Mouse (Mus musculus): ENCODE measurements around the gene Megf11. TPM values are rescaled to one million over a fixed set of nuclear protein-coding genes. Genes with fewer than 3 reads are reported as not detected.
"Not testable (repeated sequence)": the region's sequence is repeated elsewhere in the genome, so short reads cannot be mapped to it uniquely, and the experiment has no call there.

Megf11 gene
- total RNA-seq, 2 experiments from 2014 or later, result 0.31 to 0.35 TPM

- no peak for DNase-seq
- intact Hi-C loops (cut with DNase I), result no loop called here
Measured at GRCm38 (mm10) chr9:64461568-64462308, 76.3 kb downstream of the Megf11 start.

- no peak for DNase-seq
- intact Hi-C loops (cut with DNase I), result no loop called here
Measured at GRCm38 (mm10) chr9:64462870-64463269, 77.4 kb downstream of the Megf11 start.

GRCm38 (mm10) chr9:64466090-64466489 lies 80.7 kb downstream of the Megf11 start:
- intact Hi-C loops (cut with DNase I), result no loop called here
- no peak for DNase-seq

- intact Hi-C loops (cut with DNase I), result no loop called here
- no peak for DNase-seq
Measured at GRCm38 (mm10) chr9:64466564-64466963, 81.1 kb downstream of the Megf11 start.

- DNase-seq, result no peak
- intact Hi-C loops (cut with DNase I), result no loop called here
Measured at GRCm38 (mm10) chr9:64470806-64471205, 85.4 kb downstream of the Megf11 start.

- DNase-seq, result no peak
- intact Hi-C loops (cut with DNase I), result no loop called here
Measured at GRCm38 (mm10) chr9:64471336-64471735, 85.9 kb downstream of the Megf11 start.

- intact Hi-C loops (cut with DNase I), result no loop called here
- DNase-seq, result no peak
Measured at GRCm38 (mm10) chr9:64472165-64472564, 86.7 kb downstream of the Megf11 start.

GRCm38 (mm10) chr9:64472743-64473142 lies 87.3 kb downstream of the Megf11 start:
- intact Hi-C loops (cut with DNase I), result no loop called here
- no peak for DNase-seq

- intact Hi-C loops (cut with DNase I), result no loop called here
Measured at GRCm38 (mm10) chr9:64473170-64473569, 87.7 kb downstream of the Megf11 start.

GRCm38 (mm10) chr9:64473695-64474094 lies 88.3 kb downstream of the Megf11 start:
- no peak for DNase-seq
- intact Hi-C loops (cut with DNase I), result no loop called here

More at GRCm38 (mm10) chr9:64473170-64473569, 87.7 kb downstream of the Megf11 start:
- no peak for DNase-seq

- DNase-seq, result no peak
- intact Hi-C loops (cut with DNase I), result no loop called here
Measured at GRCm38 (mm10) chr9:64474142-64474541, 88.7 kb downstream of the Megf11 start.

GRCm38 (mm10) chr9:64475942-64476341 lies 90.5 kb downstream of the Megf11 start:
- DNase-seq, result no peak
- intact Hi-C loops (cut with DNase I), result no loop called here

GRCm38 (mm10) chr9:64477397-64477796 lies 92.0 kb downstream of the Megf11 start:
- intact Hi-C loops (cut with DNase I), result not testable (repeated sequence)

GRCm38 (mm10) chr9:64482126-64482525 lies 96.7 kb downstream of the Megf11 start:
- no peak for DNase-seq
- intact Hi-C loops (cut with DNase I), result no loop called here

More at GRCm38 (mm10) chr9:64477397-64477796, 92.0 kb downstream of the Megf11 start:
- not testable (repeated sequence) for DNase-seq

- no peak for DNase-seq
- intact Hi-C loops (cut with DNase I), result no loop called here
Measured at GRCm38 (mm10) chr9:64487377-64487776, 102.0 kb downstream of the Megf11 start.

GRCm38 (mm10) chr9:64494647-64495046 lies 109.2 kb downstream of the Megf11 start:
- intact Hi-C loops (cut with DNase I), result no loop called here
- no peak for DNase-seq

- no peak for DNase-seq
Measured at GRCm38 (mm10) chr9:64498929-64499328, 113.5 kb downstream of the Megf11 start.

GRCm38 (mm10) chr9:64501211-64501610 lies 115.8 kb downstream of the Megf11 start:
- intact Hi-C loops (cut with DNase I), result no loop called here
- no peak for DNase-seq

More at GRCm38 (mm10) chr9:64498929-64499328, 113.5 kb downstream of the Megf11 start:
- intact Hi-C loops (cut with DNase I), result no loop called here

GRCm38 (mm10) chr9:64503996-64504395 lies 118.6 kb downstream of the Megf11 start:
- DNase-seq, result no peak
- intact Hi-C loops (cut with DNase I), result no loop called here

GRCm38 (mm10) chr9:64504456-64504855 lies 119.0 kb downstream of the Megf11 start:
- intact Hi-C loops (cut with DNase I), result no loop called here
- DNase-seq, result no peak

- intact Hi-C loops (cut with DNase I), result no loop called here
- no peak for DNase-seq
Measured at GRCm38 (mm10) chr9:64504921-64505320, 119.5 kb downstream of the Megf11 start.

GRCm38 (mm10) chr9:64506440-64507206 lies 121.2 kb downstream of the Megf11 start:
- DNase-seq, result no peak
- intact Hi-C loops (cut with DNase I), result no loop called here
